Mouse (Mus musculus) stomach, postnatal 0 days (tissue): ENCODE data around the gene Gm10073.
A peak's percentile ranks its signal among the peaks of the same experiment; 100 is the strongest.

ENCODE experiments used
- CTCF ChIP-seq: IDR thresholded peaks from 2 replicates; pipeline ENCODE4 v1.5.1; 2016; ENCODE audit warnings: antibody characterized with exemption, low read depth, mild to moderate bottlenecking, moderate library complexity
- EP300 ChIP-seq: optimal IDR thresholded peaks from 2 replicates; pipeline ENCODE3; 2016; ENCODE audit warnings: antibody characterized with exemption

DNA sequence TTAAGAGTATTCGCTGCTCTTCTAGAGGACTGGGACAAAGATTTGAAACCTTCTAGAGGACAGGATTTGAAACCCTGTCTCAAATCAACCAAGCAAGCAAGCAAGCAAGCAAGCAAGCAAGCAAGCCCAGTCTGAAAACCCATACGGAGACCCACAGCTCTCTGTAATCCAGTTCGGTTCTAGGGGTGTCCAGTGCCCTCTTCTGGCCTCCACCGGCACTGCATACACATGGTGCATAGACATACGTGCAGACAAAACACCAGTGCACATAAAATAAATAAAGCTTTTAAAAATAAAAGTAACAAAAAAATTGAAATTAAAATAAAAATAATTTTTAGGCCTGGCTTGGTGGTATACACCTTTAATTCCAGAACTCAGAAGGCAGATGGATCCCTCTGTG lies 19.2 kb downstream of the Gm10073 start:
- TF ChIP-seq CTCF (peak; percentile 45), EP300 (no peak)
